Mouse (Mus musculus) embryo, embryonic 9.5 days (tissue): Measurements from ENCODE around the gene Csad.

Experiments used
- DNase-seq: peaks from one replicate; pipeline ENCODE4 v3.0.0-alpha.2; 2017; ENCODE audit errors: extremely low spot score

Gene Csad

DNA sequence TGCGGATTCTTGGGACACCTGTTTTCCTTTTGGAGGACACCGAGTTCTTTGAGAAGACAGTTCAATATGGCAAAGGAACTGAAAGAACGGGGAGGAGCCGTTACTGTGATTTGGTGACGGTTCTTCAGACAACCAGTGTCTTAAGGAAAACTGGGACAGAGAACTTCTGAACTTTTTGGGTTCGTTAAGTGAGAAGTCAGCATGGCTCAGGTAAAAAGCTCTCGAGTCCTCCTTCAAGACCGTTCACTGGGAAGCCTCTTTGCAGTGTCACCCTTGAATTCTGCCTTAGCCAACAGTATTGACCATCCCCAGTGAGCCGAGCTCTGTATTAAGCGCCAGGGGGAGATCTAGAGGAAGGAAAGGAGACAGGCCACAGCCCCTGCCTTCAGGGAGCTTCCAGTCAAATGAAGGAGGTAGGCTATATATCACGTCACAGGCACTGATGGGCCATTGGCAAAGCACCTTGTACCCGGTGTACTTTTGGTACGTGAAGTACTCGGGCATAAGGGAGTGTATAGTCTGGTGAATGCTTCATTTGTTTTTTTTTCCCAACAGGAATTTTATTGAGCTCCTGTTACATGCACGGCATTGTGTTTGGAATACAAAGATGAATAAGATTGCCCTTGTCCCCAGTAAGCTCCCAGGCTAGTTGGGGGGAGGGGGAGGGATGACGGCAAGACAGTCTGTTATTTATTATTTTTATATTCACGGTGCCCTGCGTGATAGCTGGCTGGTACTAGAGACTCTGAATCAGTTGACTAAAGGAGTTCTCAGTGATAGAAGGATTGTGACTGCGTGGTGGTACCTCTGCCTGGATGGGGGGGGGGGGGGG lies at the start of gene Csad:
Gene Csad (minus strand): TSS at position 51 of the 832 bp plus-strand sequence.
- DNase-seq, result no peak

DNA sequence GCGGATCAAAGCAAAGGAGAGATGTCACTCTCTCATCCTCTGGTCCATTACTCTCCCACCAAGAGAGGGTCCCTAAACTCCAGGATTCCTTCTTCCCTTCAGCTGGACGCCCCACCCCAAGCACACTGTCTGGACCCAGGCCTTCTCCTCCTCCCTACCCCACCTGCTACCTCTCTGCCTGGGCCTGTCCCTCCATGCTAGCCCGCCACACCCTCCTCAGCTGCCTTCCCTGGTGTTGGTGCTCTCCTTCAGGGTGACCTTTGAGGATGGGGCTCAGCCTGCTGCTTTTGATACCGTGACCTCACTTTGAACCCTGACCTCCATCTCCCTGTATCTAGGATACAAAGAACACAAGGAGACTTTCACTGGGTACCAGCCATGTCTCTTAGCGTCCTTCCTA lies 46.0 kb upstream of the Csad start:
- DNase-seq, result no peak

DNA sequence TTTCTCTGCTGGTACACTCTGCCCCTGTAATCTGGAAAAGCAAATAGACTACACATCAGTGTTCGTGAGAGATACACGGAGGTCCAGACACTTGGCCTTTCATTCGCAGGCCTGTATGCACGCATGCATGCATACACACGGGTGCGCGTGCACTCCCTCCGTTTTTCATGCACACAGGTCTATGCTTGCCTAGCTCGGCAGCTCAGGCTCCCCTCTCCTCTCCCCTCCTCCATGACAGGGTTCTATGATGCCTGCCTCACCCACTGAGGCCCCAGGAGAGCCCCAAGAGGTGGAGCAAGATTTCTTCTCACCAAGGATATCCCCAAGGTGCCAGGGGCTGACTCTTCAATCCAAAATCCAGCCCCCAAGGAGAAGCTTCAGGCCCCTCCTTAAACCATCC lies 45.4 kb upstream of the Csad start:
- DNase-seq, result no peak

DNA sequence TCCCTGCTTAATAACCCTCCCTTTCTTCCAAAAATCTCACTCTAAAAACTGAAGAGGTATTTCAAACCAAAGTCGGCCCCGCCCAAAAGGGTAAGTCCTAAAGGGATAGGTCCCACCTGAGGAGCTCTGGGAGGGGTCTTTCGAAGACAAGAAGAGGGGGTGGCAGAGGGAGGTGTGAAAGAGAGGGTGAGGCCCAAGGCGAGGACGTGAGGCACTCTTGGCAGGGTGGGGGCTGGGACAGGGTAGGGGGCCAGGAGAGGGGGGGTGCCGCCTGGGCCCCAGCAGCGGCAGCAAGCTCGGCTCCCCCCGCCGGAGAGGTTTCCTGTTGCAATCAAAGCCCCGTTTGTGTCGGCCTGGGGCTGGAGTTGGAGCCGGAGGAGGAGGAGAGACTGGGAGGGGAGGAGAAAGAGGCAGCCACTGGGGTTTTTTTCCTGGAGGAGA lies 44.7 kb upstream of the Csad start:
- DNase-seq, result peak; percentile 65

DNA sequence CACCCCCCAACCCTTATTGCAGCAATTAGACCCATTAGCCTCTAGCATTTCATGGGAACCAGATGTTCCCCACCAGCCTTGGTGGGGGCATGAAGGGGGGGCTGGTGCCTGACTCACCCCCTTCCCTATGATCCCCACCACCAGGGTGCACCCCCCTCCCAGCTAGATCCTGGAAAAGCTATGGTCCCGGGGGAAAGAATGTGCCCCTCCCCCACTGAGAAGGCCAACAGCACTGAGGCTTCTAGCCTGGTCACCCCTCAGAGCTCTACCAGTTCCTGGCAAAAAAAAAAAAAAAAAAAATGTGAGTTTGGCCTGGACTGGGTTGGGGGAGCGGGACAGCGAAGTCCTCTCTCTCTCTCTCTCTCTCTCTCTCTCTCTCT lies 44.3 kb upstream of the Csad start:
- peak; percentile 64 for DNase-seq

DNA sequence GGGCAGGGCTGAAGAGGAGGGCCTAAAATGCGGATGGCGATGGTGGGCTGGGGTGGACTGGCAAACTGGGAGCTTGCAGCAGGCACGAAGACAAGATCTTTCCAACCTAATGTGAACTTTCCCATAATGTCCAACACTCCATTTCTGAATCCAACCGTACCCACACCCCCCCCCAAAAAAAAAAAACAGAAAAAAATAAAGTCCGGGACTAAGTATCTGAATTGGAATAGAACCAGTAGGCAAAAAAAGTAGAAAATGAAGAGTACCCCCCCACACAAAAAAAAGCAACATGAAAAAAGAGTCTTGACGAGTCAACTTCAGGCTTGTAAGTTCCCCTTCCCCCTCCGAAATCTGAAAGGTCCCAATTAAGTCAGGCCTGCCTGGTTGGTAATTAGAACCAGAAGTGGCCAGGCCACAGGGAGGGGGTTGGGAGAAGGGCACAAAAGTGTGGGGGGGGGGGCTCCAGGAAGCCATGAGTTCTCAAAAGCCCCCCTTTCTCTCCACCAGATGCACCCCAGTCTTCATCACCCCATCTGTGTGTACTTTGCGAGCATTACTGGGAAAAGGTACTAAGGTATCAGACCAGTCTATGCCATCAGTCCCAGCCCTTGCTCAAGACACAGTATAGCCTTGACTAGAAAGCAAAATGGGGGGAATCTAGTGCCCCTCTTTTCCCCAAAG lies 43.7 kb upstream of the Csad start:
- peak; percentile 64 for DNase-seq

DNA sequence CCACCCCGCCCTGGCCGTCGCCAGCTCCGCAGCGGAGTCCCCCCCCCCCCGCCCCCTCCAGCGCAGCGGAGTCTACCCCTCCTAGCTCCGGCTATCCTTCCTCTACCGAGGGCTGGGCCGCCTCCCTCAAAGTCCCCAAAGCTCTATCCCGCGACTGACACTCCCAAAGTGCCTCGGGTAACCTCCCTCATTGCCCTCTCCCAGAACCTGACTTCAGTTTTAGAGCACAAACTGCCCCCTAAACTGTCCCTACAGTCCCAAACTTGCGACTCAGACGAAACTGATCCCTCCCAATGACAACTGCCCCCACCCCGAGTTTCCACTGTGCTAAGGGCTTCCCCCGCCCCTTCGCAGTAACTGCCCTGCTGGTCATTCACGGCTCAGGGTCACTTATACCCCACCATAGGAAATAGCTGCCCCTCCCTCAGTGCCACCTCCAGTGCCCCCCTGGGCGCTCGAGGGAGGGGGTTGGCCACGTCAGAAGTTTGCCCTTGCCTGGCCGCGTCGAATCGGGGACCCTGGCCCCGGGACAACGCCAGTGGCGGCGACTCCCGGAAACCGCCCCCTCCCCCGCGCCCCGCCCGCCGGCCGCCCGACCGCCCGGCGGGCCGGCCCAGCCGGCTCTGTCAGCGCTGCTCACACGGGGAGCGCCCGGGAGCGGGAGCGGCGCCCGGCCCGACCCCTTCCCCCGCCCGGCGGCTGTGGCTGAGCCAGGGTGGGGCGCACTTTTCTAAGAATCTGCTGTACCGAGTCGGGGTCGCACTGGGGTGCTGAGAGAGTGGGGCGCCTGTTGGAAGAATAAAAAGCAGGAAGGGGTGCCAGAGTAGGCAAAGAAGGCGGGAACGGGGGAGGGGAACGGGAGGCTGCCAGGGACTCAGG lies 43.0 kb upstream of the Csad start:
- DNase-seq, result peak; percentile 83

DNA sequence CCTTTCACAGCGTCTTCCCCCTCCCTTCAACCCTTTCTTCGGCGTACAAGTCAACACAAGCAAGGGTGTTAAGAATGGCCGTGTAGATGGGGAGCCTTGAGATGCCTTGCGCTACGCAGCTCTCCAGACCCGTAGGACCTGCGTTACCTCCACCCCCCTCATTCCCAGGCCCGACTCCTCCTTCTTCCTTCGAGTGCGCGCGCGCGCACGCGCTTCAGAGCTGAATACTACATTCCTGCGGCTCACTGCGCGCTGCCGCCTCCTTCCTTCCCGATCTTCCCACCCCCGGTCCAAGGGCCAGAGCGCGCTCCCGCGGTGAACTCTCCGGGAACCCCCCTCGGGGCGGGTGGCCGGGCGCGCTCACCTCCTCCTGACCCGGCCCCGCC lies 42.3 kb upstream of the Csad start:
- DNase-seq, result peak; percentile 92

DNA sequence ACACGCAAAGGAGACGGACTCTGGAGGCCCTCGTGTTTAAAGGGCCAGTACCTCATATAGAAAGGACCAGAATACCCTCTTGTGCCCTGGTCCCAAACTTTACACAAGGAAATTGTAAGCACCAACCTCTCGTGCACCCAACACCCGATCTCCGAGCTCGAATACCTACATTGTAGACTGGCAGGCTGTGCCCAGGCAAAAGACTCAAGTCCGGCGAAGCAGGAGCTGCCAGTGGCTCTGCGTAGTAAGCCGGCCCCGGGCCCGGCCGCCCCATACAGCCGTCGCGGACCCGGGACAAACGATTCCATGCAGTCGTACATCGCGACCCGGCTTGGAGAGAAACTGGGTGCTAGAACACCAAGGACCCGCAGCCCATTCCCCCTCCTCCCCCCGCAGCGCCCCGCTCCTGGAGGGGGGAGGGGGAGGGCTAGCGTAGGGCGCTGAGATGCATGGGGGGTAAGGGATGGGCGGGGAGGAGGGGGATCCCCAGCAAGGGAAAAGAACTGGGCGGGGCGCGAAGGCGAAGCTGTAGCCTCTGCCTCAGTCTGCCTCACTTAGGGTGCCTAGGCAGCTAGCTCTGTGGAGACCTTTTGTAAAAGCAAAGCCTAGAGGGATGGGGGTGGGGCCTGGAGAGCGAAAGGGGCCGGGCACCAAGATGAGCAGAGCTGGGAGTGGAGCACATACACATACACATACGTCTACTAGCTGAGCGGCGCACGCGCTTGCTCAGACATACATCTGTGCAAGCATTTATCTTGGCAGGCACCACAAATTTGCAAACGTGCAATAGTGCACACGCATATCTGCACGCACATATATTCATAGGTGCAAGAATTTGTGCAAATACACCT lies 41.6 kb upstream of the Csad start:
- DNase-seq, result peak; percentile 81

DNA sequence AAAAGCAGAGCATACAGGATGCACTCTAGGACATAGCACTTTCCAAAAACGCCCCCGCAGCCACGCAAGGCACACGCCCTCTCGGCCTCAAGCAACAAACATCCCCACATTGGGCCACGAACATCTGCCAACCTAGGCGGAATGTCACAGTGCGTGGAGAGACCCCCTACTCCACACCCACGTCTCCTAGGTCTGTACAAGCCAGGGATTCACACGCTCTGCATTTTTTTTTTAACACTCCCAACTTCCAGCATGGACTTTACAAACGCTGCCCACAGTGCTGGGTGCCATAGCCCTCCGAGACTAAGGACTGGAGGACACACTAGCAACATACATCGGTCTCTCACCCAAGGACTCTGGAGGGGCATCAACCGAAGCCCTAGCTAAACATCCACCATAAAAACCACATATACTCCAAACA lies 40.9 kb upstream of the Csad start:
- DNase-seq, result no peak

DNA sequence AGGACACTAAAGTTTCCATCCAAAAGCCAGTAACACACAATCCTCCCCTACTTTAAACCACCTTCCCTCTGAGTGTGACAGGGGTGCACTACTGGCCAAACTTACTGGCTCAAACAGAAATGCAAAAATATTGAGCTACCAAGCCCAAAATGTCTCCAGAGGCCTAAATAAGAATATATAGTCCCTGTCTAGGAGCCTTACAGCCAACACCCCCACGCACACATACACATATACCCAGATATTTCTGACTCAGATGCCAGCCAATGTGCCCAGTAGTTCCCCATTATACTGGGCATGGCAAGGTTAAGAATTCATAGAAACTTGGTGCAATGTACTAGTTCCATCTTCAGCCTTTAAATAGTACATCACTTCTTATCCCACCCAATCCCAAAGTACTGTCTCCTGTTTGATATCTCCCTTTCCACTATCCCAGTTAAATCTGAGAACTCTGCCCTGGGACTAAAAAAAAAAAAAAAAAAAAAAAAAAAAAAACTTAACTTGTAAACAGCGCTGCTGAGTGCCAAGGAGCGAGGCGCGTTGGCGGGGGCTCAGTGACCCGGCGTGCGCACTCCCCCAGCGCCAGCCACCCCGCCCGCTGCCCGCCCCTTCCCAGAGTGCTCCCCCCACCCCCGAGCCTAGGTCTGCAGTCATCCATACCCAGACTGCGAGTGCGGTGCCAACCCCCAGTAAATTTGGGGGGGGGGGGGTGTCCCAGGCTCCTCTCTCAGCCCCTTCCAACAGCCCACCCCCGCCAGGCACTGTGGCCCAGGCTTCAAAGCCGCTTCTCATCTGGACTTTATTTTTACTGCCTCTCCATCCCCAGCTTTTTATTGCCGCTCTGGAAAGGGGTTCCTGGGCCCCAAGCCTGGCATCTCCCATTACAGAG lies 40.0 kb upstream of the Csad start:
- no peak for DNase-seq

DNA sequence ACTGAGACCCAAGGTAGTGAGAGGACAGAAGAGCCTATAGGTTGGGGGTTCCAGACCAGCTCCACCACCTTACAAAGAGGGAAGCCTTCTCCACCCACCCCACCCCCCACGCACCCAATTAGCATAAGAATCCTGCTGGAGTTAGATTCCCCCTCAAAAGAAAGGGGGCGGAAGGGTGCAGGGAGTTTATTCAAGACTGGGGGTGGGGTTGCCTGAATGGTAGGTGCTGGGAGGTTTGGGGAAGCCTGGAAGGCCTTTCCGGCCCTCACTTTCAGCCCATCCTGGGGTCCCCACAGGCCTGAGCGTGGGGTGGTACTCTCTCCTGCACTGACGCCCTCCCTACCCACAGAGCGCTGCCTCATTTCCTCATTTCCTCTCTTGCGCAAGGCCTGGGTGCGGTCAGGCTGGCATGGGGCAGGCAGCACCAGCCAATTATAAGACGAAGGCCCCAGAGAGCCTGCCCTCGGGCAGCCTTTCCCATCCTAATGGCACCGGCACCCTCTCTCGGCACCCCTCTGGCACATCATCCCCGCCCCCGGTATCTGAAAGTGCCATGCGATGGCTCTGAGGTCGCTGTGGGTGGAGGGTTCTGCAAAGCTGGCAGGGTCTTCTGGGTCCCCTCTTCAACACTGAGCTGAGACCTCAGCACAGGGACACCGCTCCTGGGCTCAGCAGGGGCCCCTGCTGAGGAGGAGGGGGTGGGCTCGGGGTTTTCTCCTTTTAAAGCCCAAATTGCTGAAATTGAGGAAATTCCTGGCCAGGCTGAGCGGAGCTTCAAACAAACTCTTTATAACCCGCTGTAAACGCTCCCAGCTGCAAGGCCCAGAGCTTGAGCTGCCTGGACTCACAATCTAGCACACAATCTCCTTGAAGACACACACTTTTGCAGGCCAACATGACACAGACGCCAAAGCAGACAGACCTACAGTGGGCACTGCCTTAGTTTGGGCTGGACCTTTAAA lies 39.0 kb upstream of the Csad start:
- DNase-seq, result no peak

DNA sequence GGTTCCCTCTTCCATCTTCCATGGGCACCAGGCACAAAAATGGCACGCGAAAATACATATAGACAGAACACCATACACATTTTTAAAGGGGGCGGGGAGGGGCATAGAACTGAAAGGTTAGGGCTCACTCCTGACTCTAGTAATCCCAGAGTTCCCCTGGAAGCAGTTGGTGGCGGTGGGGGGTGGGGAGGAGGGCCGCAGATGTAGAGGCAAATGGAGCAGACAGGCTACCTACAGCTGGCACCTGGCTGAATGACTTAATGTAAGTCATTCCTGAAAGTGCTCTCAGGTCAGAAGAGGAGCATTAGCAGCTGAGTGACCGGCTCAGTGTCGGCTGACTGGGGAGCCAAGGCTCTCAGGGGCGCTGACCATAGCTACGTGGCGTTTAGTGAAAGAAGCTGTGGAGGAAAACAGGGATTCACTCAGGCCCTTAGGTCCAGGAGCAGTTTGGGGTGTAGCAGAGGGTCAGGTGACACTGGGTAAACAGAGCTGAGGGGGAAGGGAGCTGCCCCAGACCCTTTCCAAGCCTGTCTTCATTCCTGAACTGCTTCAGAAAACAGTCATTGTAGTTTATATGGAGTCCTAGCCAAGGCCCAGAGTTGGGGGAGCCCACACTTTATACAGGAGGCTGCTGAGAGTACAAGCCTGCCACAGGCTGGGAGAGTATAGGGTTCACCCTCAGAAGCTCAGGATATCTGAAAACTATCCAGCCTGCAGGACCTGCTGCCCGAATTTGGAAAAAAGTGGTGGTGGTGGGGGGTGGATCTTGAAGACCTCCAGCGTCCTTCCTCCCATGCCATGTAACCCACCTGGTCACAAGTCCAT lies 38.1 kb upstream of the Csad start:
- DNase-seq, result no peak

DNA sequence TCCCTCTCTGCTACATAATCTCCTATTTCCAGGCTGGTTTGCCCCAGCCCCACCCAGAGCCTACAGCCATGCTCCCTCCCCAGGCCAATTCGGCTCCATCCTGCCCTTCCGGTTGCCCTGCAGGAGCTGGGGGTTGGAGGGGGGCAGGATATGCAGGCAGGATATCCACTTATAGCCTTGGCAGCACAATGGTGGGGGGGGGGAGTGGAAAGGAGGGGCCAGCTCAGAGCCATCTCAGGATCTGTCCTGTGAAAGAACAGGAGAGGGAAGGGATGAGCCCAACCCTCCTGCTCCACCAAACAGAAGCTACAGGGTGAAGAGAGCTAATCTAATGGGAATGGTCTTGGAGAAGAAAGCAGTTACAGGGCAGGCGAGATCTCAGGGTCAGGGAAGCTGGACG lies 36.1 kb upstream of the Csad start:
- no peak for DNase-seq

DNA sequence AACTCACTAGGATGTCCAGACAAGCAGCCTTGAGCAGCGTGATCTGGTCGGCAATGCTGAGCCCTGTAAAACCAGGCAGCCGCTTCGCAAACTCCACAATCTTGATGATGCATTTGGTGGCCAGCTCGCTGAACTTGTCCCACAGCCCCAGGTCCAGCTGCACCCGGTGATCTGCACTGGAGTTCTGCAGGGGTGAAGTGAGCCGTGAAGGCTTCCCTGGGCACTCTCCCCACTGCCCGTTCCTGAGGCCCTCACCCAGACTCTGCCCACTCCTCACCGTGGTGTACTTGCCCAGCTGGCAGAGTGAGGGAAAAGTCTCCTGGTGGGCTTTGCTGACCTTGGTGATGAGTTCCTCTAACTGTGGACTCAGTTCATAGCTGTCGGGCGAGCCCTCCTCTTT lies 35.3 kb upstream of the Csad start:
- no peak for DNase-seq

DNA sequence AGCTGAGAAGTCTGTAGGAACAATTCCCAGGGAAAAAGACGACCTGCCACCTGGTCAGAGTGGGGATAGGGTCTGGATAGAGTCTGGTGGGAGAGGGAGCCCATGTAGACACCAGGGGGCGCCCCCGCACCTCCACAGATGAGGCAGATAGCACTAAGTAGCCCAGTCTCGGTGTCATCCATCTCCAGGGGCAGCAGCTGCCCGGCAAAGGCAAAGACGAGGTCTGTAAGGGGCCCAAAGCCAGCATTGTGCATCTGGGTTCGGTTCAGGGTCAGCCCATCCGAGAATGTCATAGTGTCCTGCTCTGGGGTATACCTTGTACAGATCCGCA lies 34.7 kb upstream of the Csad start:
- DNase-seq, result peak; percentile 87

DNA sequence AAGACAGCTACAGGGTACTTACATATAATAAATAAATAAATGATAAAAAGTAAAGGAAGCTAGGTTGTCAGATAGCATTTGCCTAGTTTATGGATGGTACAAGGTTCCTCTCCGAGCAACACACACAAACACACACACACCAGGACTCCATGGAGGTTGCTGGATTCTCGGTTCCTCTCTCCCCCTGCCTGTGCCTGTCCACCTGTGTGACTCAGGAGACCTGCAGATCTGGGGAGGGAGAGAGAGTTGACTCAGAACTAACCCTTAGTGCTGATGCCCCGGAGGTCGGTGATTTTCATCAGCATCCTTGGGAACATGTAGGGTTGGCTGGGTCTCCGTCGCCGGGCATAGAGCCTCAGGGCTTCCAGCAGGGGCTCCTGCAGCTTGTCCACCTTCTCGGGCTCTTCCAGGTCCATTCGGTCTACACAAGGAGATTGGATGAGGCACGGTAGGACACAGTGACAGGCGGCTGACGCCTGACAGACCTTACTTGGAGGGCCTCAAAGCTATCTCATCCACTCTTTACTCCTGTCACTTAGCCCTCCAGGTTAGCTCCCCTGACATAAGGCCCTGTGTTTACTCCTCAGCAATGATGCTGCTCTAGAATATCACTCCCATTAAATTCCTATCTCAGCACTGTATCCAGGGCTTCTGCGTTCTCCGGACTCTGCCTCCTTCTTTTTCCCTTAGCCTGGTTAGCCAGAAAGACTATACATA lies 34.2 kb upstream of the Csad start:
- DNase-seq, result no peak
